Mouse (Mus musculus) left cerebral cortex, postnatal 4 days (tissue): ENCODE data around the gene Psd. TPM values are rescaled to one million over a fixed set of nuclear protein-coding genes. Genes with fewer than 3 reads are reported as not detected.
A peak's percentile ranks its signal among the peaks of the same experiment; 100 is the strongest.

Experiments
- DNase-seq: peaks from one replicate; pipeline ENCODE4 v3.0.0-alpha.2; 2022
- intact Hi-C: fragments of 180-260 bp; cut with DNase I; formaldehyde crosslinking; loops from one replicate; pipeline ENCODE4 v1.15.1; 2025
- total RNA-seq, 2 experiments: library from RNA; stranded (reverse); gene quantifications; 2 replicates each; pipeline ENCODE4 v1.2.3; 2021

Psd gene
- total RNA-seq, 2 experiments from 2014 or later: 670 to 671 TPM

GRCm38 (mm10) chr19:46308706-46309435, 18.1 kb downstream of the Psd start:
- DNase-seq: peak; percentile 93
- intact Hi-C loops: loop anchor here (5.0 kb wide), 1 partner anchor 172 kb away; no protein-coding TSS in a partner anchor

- intact Hi-C loops: loop anchor here (5.0 kb wide), 1 partner anchor 171 kb away; no protein-coding TSS in a partner anchor
- no peak for DNase-seq
Observed at GRCm38 (mm10) chr19:46308303-46308702, 18.7 kb downstream of the Psd start.

GRCm38 (mm10) chr19:46307781-46308180, 19.2 kb downstream of the Psd start:
- intact Hi-C loops: loop anchor here (5.0 kb wide), 1 partner anchor 170 kb away; no protein-coding TSS in a partner anchor

GRCm38 (mm10) chr19:46306751-46307289, 20.1 kb downstream of the Psd start:
- intact Hi-C loops: loop anchor here (5.0 kb wide), 1 partner anchor 170 kb away; no protein-coding TSS in a partner anchor
- no peak for DNase-seq

More at GRCm38 (mm10) chr19:46307781-46308180, 19.2 kb downstream of the Psd start:
- DNase-seq: no peak

GRCm38 (mm10) chr19:46306268-46306610, 20.7 kb downstream of the Psd start:
- no peak for DNase-seq
- intact Hi-C loops: loop anchor here (5.0 kb wide), 1 partner anchor 169 kb away; no protein-coding TSS in a partner anchor

GRCm38 (mm10) chr19:46305432-46306267, 21.3 kb downstream of the Psd start:
- intact Hi-C loops: loop anchor here (5.0 kb wide), 1 partner anchor 168 kb away; no protein-coding TSS in a partner anchor
- peak; percentile 75 for DNase-seq

- no peak for DNase-seq
- intact Hi-C loops: loop anchor here (5.0 kb wide), 1 partner anchor 168 kb away; no protein-coding TSS in a partner anchor
Observed at GRCm38 (mm10) chr19:46304908-46305333, 22.0 kb downstream of the Psd start.

- peak; percentile 85 for DNase-seq
- intact Hi-C loops: no loop called here
Observed at GRCm38 (mm10) chr19:46304216-46304841, 22.6 kb downstream of the Psd start, which contains the start of gene Nfkb2. Gene Nfkb2, plus strand, starts transcription at chr19:46304320.

- no peak for DNase-seq
- intact Hi-C loops: no loop called here
Observed at GRCm38 (mm10) chr19:46303251-46304215, 23.4 kb downstream of the Psd start.

GRCm38 (mm10) chr19:46302551-46302950, 24.4 kb downstream of the Psd start:
- intact Hi-C loops: no loop called here
- DNase-seq: no peak

GRCm38 (mm10) chr19:46300294-46301045, 26.5 kb downstream of the Psd start:
- no peak for DNase-seq
- intact Hi-C loops: no loop called here

GRCm38 (mm10) chr19:46296938-46297337, 30.0 kb downstream of the Psd start:
- intact Hi-C loops: no loop called here

GRCm38 (mm10) chr19:46290535-46291105, 36.3 kb downstream of the Psd start:
- intact Hi-C loops: no loop called here
- no peak for DNase-seq

More at GRCm38 (mm10) chr19:46296938-46297337, 30.0 kb downstream of the Psd start:
- no peak for DNase-seq

GRCm38 (mm10) chr19:46287566-46287965, 39.4 kb downstream of the Psd start:
- intact Hi-C loops: no loop called here
- DNase-seq: no peak

GRCm38 (mm10) chr19:46286926-46287325, 40.0 kb downstream of the Psd start:
- DNase-seq: no peak
- intact Hi-C loops: no loop called here

- intact Hi-C loops: no loop called here
- peak; percentile 83 for DNase-seq
Observed at GRCm38 (mm10) chr19:46286047-46286446, 40.9 kb downstream of the Psd start.

- intact Hi-C loops: no loop called here
Observed at GRCm38 (mm10) chr19:46285631-46286030, 41.3 kb downstream of the Psd start.

GRCm38 (mm10) chr19:46284686-46285085, 42.3 kb downstream of the Psd start:
- intact Hi-C loops: no loop called here
- no peak for DNase-seq

More at GRCm38 (mm10) chr19:46285631-46286030, 41.3 kb downstream of the Psd start:
- DNase-seq: peak; percentile 5
